Mouse (Mus musculus) heart, adult 2 months (tissue): ENCODE data around the gene Acta2. TPM values are rescaled to one million over a fixed set of nuclear protein-coding genes. Genes with fewer than 3 reads are reported as not detected.
"Not testable (repeated sequence)": the region's sequence is repeated elsewhere in the genome, so short reads cannot be mapped to it uniquely, and the experiment has no call there.

Experiments used
- DNase-seq, 2 experiments: peaks; one replicate each; pipeline ENCODE4 v3.0.0; 2021
- H3K27ac ChIP-seq: fragments of 200-600 bp; 2 replicates; pipeline ENCODE4 v1.8.1; 2022
- H3K27me3 ChIP-seq: fragments of 200-500 bp; 2 replicates; pipeline ENCODE4 v1.6.1; 2012; ENCODE audit warnings: mild to moderate bottlenecking, low read length, inconsistent platforms, mixed read lengths; ENCODE audit not compliant: control insufficient read depth, insufficient read depth
- H3K36me3 ChIP-seq: fragments of 200-500 bp; 2 replicates; pipeline ENCODE4 v1.6.1; 2012; ENCODE audit warnings: low read length, inconsistent platforms; ENCODE audit not compliant: control insufficient read depth, insufficient read depth
- H3K4me1 ChIP-seq: fragments of 200-500 bp; 2 replicates; pipeline ENCODE4 v1.6.1; 2011; ENCODE audit warnings: low read length; ENCODE audit not compliant: control insufficient read depth, insufficient read depth
- H3K4me3 ChIP-seq: fragments of 200-600 bp; 2 replicates; pipeline ENCODE4 v1.8.1; 2022
- H3K79me2 ChIP-seq: fragments of 200-500 bp; replicated peaks from 2 replicates; pipeline ENCODE4 v1.6.1; 2012; ENCODE audit warnings: mild to moderate bottlenecking, inconsistent platforms, low read length, moderate library complexity, mixed read lengths; ENCODE audit not compliant: control insufficient read depth, insufficient read depth
- H3K9ac ChIP-seq: fragments of 200-500 bp; 2 replicates; pipeline ENCODE4 v1.6.1; 2012; ENCODE audit warnings: low read depth, mild to moderate bottlenecking, control low read depth, inconsistent platforms, low read length, mixed read lengths
- CTCF ChIP-seq: fragments of 200-600 bp; IDR thresholded peaks from 2 replicates; pipeline ENCODE4 v1.8.1; 2022; ENCODE audit warnings: antibody characterized with exemption, mild to moderate bottlenecking, moderate library complexity
- EP300 ChIP-seq: fragments of 200-500 bp; IDR thresholded peaks from 2 replicates; pipeline ENCODE4 v1.6.1; 2011; ENCODE audit warnings: low read depth, low read length, control low read depth; ENCODE audit not compliant: insufficient read depth
- POLR2A ChIP-seq: fragments of 200-500 bp; IDR thresholded peaks from 2 replicates; pipeline ENCODE4 v1.6.1; 2011; ENCODE audit warnings: mild to moderate bottlenecking, low read depth, low read length, control low read depth; ENCODE audit not compliant: insufficient read depth
- WGBS: fragments of 180-500 bp; shearing (Covaris S2); methylation state at CpG from one replicate; pipeline ENCODE4 v1.1.7; 2018; 5-methylcytosine and 5-hydroxymethylcytosine counted together
- intact Hi-C: fragments of 180-260 bp; cut with DNase I; formaldehyde crosslinking; loops from one replicate; pipeline ENCODE4 v1.15.1; 2025
- polyA plus RNA-seq: library from polyadenylated mRNA; depleted of rRNA; stranded (reverse); fragments of >200 nt; gene quantifications from 2 replicates; pipeline ENCODE4 v1.2.3, GENCODE M21; 2012
- total RNA-seq, 2 experiments: library from RNA; stranded (reverse); gene quantifications; 2 replicates each; pipeline ENCODE4 v1.2.3; 2021

Acta2 gene
- total and polyA plus RNA-seq, 3 experiments = 134 to 517 (median 152) TPM

- TF ChIP-seq POLR2A (no peak), CTCF (no peak), EP300 (no peak)
- WGBS = 70% methylated on average over 3 of the region's 3 CpGs
- Histone ChIP-seq H3K4me1 (peaks cover 2% of the 10 kb centered on the region), H3K36me3 (no peaks in the 10 kb centered on the region), H3K27me3 (no peaks in the 10 kb centered on the region), H3K4me3 (no peak overlapping the region), H3K79me2 (no peaks in the 10 kb centered on the region), H3K27ac (no peak overlapping the region), H3K9ac (no peak overlapping the region)
- intact Hi-C loops = no loop called here
- DNase-seq = no peak
Measured at GRCm38 (mm10) chr19:34209031-34209430, 46.4 kb downstream of the Acta2 start.

DNA sequence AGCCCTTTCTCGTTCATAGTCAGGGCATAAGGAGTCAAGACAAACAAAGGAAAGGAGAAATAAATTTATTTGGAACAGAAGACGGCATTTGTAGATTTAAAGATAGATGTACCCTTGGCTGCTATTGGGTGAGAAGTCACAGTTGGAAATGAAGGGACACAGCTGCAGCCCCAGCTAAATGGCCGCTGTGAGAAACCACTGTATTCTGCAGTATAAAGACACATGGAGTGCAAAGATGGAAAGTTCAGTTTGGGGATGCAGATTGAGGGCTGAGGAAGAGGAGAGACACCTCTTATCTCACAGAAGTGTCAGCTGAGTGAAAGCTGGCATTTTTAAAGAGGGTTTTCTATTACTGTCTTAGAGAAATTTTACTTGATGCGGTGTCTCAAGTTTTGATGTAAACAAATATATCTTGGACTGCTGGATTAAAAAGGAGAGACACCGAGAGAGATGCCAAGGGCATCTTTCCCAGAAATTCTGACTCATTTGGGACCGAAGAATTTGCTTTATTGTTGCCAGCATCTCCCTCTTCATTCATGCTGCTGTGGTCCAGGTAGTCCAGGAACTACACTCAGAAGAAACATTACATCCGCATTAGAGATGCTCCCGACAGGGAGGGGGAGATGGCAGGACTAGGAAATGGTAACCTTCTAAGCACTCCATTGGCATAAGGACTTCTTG, 48.5 kb downstream of the Acta2 start:
- no peak for DNase-seq

GRCm38 (mm10) chr19:34206128-34206527, 49.3 kb downstream of the Acta2 start:
- H3K9ac ChIP-seq, H3K4me3 ChIP-seq, H3K4me1 ChIP-seq, H3K27me3 ChIP-seq, H3K27ac ChIP-seq, H3K36me3 ChIP-seq, H3K79me2 ChIP-seq, DNase-seq, intact Hi-C loops: not testable (repeated sequence)
- WGBS = 77% methylated on average over 4 of the region's 4 CpGs

More for the DNA sequence above, 48.5 kb downstream of the Acta2 start:
- Histone ChIP-seq H3K36me3 (no peaks in the 10 kb centered on the region), H3K27me3 (no peaks in the 10 kb centered on the region), H3K4me3 (no peak overlapping the region), H3K9ac (no peak overlapping the region), H3K79me2 (no peaks in the 10 kb centered on the region), H3K4me1 (peaks cover 2% of the 10 kb centered on the region), H3K27ac (no peak overlapping the region)
- WGBS = 72% methylated on average over 8 of the region's 8 CpGs
- intact Hi-C loops = no loop called here
- TF ChIP-seq EP300 (no peak), POLR2A (no peak), CTCF (no peak)

DNA sequence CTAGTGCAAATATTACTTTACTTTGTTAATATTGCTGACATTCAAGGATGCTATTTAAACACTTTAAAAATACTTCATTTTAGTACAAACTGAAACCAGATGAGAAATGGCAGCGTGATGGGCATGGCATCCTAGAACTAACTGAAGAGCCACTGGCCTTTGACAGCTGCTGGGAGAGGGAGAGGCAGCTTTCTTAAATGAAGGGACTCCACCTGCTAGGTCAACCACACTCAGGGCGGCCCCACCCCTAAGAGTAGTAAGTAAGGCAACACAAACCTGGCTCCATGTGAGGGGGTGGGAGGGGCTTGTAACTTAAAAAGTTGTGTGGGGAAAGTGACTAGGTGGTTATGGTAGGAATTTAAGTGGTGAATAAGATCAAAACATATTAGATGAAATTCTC, 52.7 kb downstream of the Acta2 start:
- no peak overlapping the region for H3K4me3 ChIP-seq
- DNase-seq = no peak
- intact Hi-C loops = no loop called here
- H3K27ac ChIP-seq = no peak overlapping the region
- no peaks in the 10 kb centered on the region for H3K27me3 ChIP-seq
- H3K36me3 ChIP-seq = no peaks in the 10 kb centered on the region
- no peak overlapping the region for H3K9ac ChIP-seq
- 94% methylated on average over 2 of the region's 2 CpGs for WGBS
- TF ChIP-seq EP300 = no peak
- TF ChIP-seq POLR2A = no peak
- H3K79me2 ChIP-seq = no peaks in the 10 kb centered on the region
- peaks cover 2% of the 10 kb centered on the region for H3K4me1 ChIP-seq

DNA sequence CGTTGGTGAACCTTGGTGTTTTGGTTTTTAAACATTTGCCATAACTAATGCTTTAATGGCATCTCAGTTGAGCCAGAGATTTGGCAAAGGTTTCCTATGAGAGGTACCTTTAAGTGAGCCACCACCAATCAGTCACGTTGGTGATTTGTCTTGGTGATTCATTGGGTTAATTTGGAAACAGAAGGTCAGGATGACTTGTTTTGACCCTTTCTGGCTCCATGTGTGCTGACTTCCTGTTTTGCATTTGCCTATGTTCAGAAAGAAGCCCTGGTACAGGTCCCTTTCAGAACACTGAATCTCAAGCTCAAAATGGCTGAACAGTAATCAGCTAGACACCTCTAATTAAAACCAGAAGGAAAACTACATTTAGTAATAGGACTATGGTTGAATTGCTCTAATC, 55.9 kb downstream of the Acta2 start:
- 53% methylated on average over 2 of the region's 2 CpGs for WGBS
- no peaks in the 10 kb centered on the region for H3K27me3 ChIP-seq
- no peak for DNase-seq
- intact Hi-C loops = no loop called here
- no peak overlapping the region for H3K27ac ChIP-seq
- TF ChIP-seq CTCF (no peak), EP300 (no peak), POLR2A (no peak)
- no peak overlapping the region for H3K4me3 ChIP-seq
- no peaks in the 10 kb centered on the region for H3K36me3 ChIP-seq
- no peak overlapping the region for H3K9ac ChIP-seq
- no peaks in the 10 kb centered on the region for H3K79me2 ChIP-seq
- peaks cover 2% of the 10 kb centered on the region for H3K4me1 ChIP-seq

- Histone ChIP-seq H3K4me1 (peaks cover 3% of the 10 kb centered on the region), H3K4me3 (no peak overlapping the region), H3K79me2 (no peaks in the 10 kb centered on the region), H3K27ac (no peak overlapping the region), H3K27me3 (no peaks in the 10 kb centered on the region), H3K36me3 (no peaks in the 10 kb centered on the region), H3K9ac (no peak overlapping the region)
- 75% methylated on average over 4 of the region's 4 CpGs for WGBS
- no peak for TF ChIP-seq POLR2A
- TF ChIP-seq CTCF = no peak
- TF ChIP-seq EP300 = no peak
- DNase-seq = no peak
- intact Hi-C loops = no loop called here
Measured at GRCm38 (mm10) chr19:34198901-34199300, 56.5 kb downstream of the Acta2 start.
